Mouse (Mus musculus) limb, embryonic 11.5 days (tissue): ENCODE results near the gene Duxbl1. TPM values are rescaled to one million over a fixed set of nuclear protein-coding genes. Genes with fewer than 3 reads are reported as not detected.
"Not testable (repeated sequence)": the region's sequence is repeated elsewhere in the genome, so short reads cannot be mapped to it uniquely, and the experiment has no call there.

ENCODE experiments used
- ATAC-seq: fragments of 200-750 bp; cut with Nextera tagmentation; 2 replicates; pipeline ENCODE4 v1.8.0; 2017; ENCODE audit warnings: low read depth; ENCODE audit not compliant: insufficient number of reproducible peaks, low FRiP score, low TSS enrichment
- DNase-seq: peaks from one replicate; pipeline ENCODE4 v3.0.0-alpha.2; 2015; ENCODE audit warnings: low spot score
- H3K27ac ChIP-seq: fragments of 300-500 bp; sonication (generic); replicated peaks from 2 replicates; pipeline ENCODE4 v1.5.1; 2014; ENCODE audit warnings: low read depth, mild to moderate bottlenecking, low read length
- H3K27me3 ChIP-seq: fragments of 300-500 bp; sonication (generic); 2 replicates; pipeline ENCODE4 v1.6.1; 2014; ENCODE audit warnings: mild to moderate bottlenecking, low read length, mixed read lengths; ENCODE audit not compliant: control insufficient read depth, insufficient read depth
- H3K36me3 ChIP-seq: fragments of 300-500 bp; sonication (generic); 2 replicates; pipeline ENCODE4 v1.6.1; 2014; ENCODE audit warnings: mild to moderate bottlenecking, low read length, moderate library complexity, mixed read lengths; ENCODE audit not compliant: control insufficient read depth, insufficient read depth
- H3K4me1 ChIP-seq: fragments of 300-500 bp; sonication (generic); 2 replicates; pipeline ENCODE4 v1.6.1; 2014; ENCODE audit warnings: low read length, mixed read lengths; ENCODE audit not compliant: control insufficient read depth, insufficient read depth
- H3K4me2 ChIP-seq: fragments of 300-500 bp; sonication (generic); 2 replicates; pipeline ENCODE4 v1.6.1; 2014; ENCODE audit warnings: low read depth, mild to moderate bottlenecking, moderate library complexity; ENCODE audit not compliant: severe bottlenecking
- H3K4me3 ChIP-seq: fragments of 300-500 bp; sonication (generic); 2 replicates; pipeline ENCODE4 v1.5.1; 2014; ENCODE audit warnings: low read depth, low read length
- H3K9ac ChIP-seq: fragments of 300-500 bp; sonication (generic); 2 replicates; pipeline ENCODE4 v1.6.1; 2014; ENCODE audit warnings: mild to moderate bottlenecking, low read length
- H3K9me3 ChIP-seq: fragments of 300-500 bp; sonication (generic); 2 replicates; pipeline ENCODE4 v1.6.1; 2016; ENCODE audit warnings: low read length; ENCODE audit not compliant: control insufficient read depth
- WGBS: fragments of 180-500 bp; shearing (Covaris S2); extraction: QIAGEN DNeasy Blood & Tissue Kit; methylation state at CpG from one replicate; pipeline ENCODE4 v1.1.7; 2014; 5-methylcytosine and 5-hydroxymethylcytosine counted together
- polyA plus RNA-seq: library from polyadenylated mRNA; unstranded; fragments of >200 nt; fragmentation: Nextera tagmentation; extraction: Ambion mirVana; gene quantifications from 2 replicates; pipeline ENCODE4 v1.2.1, GENCODE M21; 2014

The Duxbl1 gene
- polyA plus RNA-seq, 1 experiment from 2014 or later = 2.9 TPM

- no CpG with 5 or more reads among the region's 9 CpGs for WGBS
Observed at GRCm38 (mm10) chr14:26021555-26021954, 43.2 kb downstream of the Duxbl1 start.

GRCm38 (mm10) chr14:26022831-26023230 is 44.5 kb downstream of the Duxbl1 start:
- H3K9ac ChIP-seq, H3K4me2 ChIP-seq, ATAC-seq, H3K4me3 ChIP-seq, H3K36me3 ChIP-seq, DNase-seq, H3K9me3 ChIP-seq, H3K27ac ChIP-seq, H3K27me3 ChIP-seq, H3K4me1 ChIP-seq: not testable (repeated sequence)
- WGBS = no CpG with 5 or more reads among the region's 6 CpGs

More at GRCm38 (mm10) chr14:26021555-26021954, 43.2 kb downstream of the Duxbl1 start:
- not testable (repeated sequence) for H3K36me3 ChIP-seq, H3K4me1 ChIP-seq, H3K27ac ChIP-seq, H3K4me3 ChIP-seq, ATAC-seq, H3K9ac ChIP-seq, H3K4me2 ChIP-seq, DNase-seq, H3K27me3 ChIP-seq, H3K9me3 ChIP-seq

- H3K4me1 ChIP-seq, H3K4me3 ChIP-seq, H3K27ac ChIP-seq, ATAC-seq, H3K27me3 ChIP-seq, H3K9ac ChIP-seq, H3K36me3 ChIP-seq, H3K9me3 ChIP-seq, H3K4me2 ChIP-seq, DNase-seq: not testable (repeated sequence)
- WGBS = no CpG with 5 or more reads among the region's 12 CpGs
Observed at GRCm38 (mm10) chr14:26025653-26026052, 47.3 kb downstream of the Duxbl1 start.

- H3K4me1 ChIP-seq, H3K9ac ChIP-seq, H3K27me3 ChIP-seq, H3K4me3 ChIP-seq, H3K27ac ChIP-seq, H3K4me2 ChIP-seq, H3K36me3 ChIP-seq, ATAC-seq, DNase-seq, H3K9me3 ChIP-seq: not testable (repeated sequence)
- WGBS = no CpG with 5 or more reads among the region's 3 CpGs
Observed at GRCm38 (mm10) chr14:26034364-26034763, 56.0 kb downstream of the Duxbl1 start.

- H3K9ac ChIP-seq, ATAC-seq: not testable (repeated sequence)
- no CpG with 5 or more reads among the region's 6 CpGs for WGBS
Observed at GRCm38 (mm10) chr14:26035439-26035838, 57.1 kb downstream of the Duxbl1 start.

More at GRCm38 (mm10) chr14:26035439-26035838, 57.1 kb downstream of the Duxbl1 start:
- not testable (repeated sequence) for DNase-seq, H3K27me3 ChIP-seq, H3K9me3 ChIP-seq, H3K27ac ChIP-seq, H3K4me3 ChIP-seq, H3K36me3 ChIP-seq, H3K4me2 ChIP-seq, H3K4me1 ChIP-seq

Other genes with a start within 250 kb of the Duxbl1 start
- 19.5 and 21.8 TPM in 2 replicates for gene Zcchc24, start 209.5 kb upstream of the Duxbl1 start, polyA plus RNA-seq
- gene Anxa11, start 136.4 kb upstream of the Duxbl1 start, polyA plus RNA-seq = 5.0 and 5.1 TPM in 2 replicates
- not detected in 2 replicates for gene Plac9a, start 75.5 kb upstream of the Duxbl1 start, polyA plus RNA-seq
- gene Tmem254a, start 50.9 kb upstream of the Duxbl1 start, polyA plus RNA-seq = 3.6 and 4.5 TPM in 2 replicates
- gene Cphx1, start 40.3 kb upstream of the Duxbl1 start, polyA plus RNA-seq = not detected in 2 replicates
- gene Gm9780, start 64.1 kb downstream of the Duxbl1 start, polyA plus RNA-seq = not detected in 2 replicates
- 19.9 and 24.4 TPM in 2 replicates for gene Tmem254c, start 88.8 kb downstream of the Duxbl1 start, polyA plus RNA-seq
- gene Cphx2, start 102.9 kb downstream of the Duxbl1 start, polyA plus RNA-seq = not detected in 2 replicates
- not detected in 2 replicates for gene Cphx3, start 103.7 kb downstream of the Duxbl1 start, polyA plus RNA-seq
- gene Duxbl2, start 139.8 kb downstream of the Duxbl1 start, polyA plus RNA-seq = 2.4 TPM in 1 of 2 replicates, not detected in the other
- 0.45 TPM in 1 of 2 replicates, not detected in the other for gene Plac9b, start 203.9 kb downstream of the Duxbl1 start, polyA plus RNA-seq
- gene Tmem254b, start 228.5 kb downstream of the Duxbl1 start, polyA plus RNA-seq = 19.6 and 21.2 TPM in 2 replicates